Mouse (Mus musculus) midbrain, embryonic 12.5 days (tissue): Measurements from ENCODE around the gene Tnfrsf13c. TPM values are rescaled to one million over a fixed set of nuclear protein-coding genes. Genes with fewer than 3 reads are reported as not detected.
"Not testable (repeated sequence)": the region's sequence is repeated elsewhere in the genome, so short reads cannot be mapped to it uniquely, and the experiment has no call there.

Experiments
- ATAC-seq: fragments of 200-750 bp; cut with Nextera tagmentation; 2 replicates; pipeline ENCODE4 v1.8.0; 2017; ENCODE audit warnings: low read depth, moderate TSS enrichment, moderate library complexity; ENCODE audit not compliant: low FRiP score
- H3K27ac ChIP-seq: fragments of 300-500 bp; sonication (generic); replicated peaks from 2 replicates; pipeline ENCODE4 v1.5.1; 2016; ENCODE audit warnings: mild to moderate bottlenecking
- H3K27me3 ChIP-seq: fragments of 300-500 bp; sonication (generic); 2 replicates; pipeline ENCODE4 v1.6.1; 2016; ENCODE audit warnings: mild to moderate bottlenecking
- H3K36me3 ChIP-seq: fragments of 300-500 bp; sonication (generic); 2 replicates; pipeline ENCODE4 v1.6.1; 2016
- H3K4me1 ChIP-seq: fragments of 300-500 bp; sonication (generic); 2 replicates; pipeline ENCODE4 v1.6.1; 2016
- H3K4me2 ChIP-seq: fragments of 300-500 bp; sonication (generic); replicated peaks from 2 replicates; pipeline ENCODE4 v1.6.1; 2016; ENCODE audit warnings: mild to moderate bottlenecking, moderate library complexity
- H3K4me3 ChIP-seq: fragments of 300-500 bp; sonication (generic); 2 replicates; pipeline ENCODE4 v1.5.1; 2016; ENCODE audit warnings: mild to moderate bottlenecking
- H3K9ac ChIP-seq: fragments of 300-500 bp; sonication (generic); replicated peaks from 2 replicates; pipeline ENCODE4 v1.6.1; 2016; ENCODE audit warnings: mild to moderate bottlenecking, moderate library complexity
- H3K9me3 ChIP-seq: fragments of 300-500 bp; sonication (generic); 2 replicates; pipeline ENCODE4 v1.6.1; 2016; ENCODE audit warnings: mild to moderate bottlenecking
- WGBS: fragments of 180-500 bp; shearing (Covaris S2); methylation state at CpG from one replicate; pipeline ENCODE4 v1.1.7; 2016; 5-methylcytosine and 5-hydroxymethylcytosine counted together
- polyA plus RNA-seq: library from polyadenylated mRNA; unstranded; fragments of >200 nt; fragmentation: Nextera tagmentation; extraction: Ambion mirVana; gene quantifications from 2 replicates; pipeline ENCODE4 v1.2.1, GENCODE M21; 2016

The Tnfrsf13c gene
- polyA plus RNA-seq, 1 experiment from 2014 or later, result not detected

DNA sequence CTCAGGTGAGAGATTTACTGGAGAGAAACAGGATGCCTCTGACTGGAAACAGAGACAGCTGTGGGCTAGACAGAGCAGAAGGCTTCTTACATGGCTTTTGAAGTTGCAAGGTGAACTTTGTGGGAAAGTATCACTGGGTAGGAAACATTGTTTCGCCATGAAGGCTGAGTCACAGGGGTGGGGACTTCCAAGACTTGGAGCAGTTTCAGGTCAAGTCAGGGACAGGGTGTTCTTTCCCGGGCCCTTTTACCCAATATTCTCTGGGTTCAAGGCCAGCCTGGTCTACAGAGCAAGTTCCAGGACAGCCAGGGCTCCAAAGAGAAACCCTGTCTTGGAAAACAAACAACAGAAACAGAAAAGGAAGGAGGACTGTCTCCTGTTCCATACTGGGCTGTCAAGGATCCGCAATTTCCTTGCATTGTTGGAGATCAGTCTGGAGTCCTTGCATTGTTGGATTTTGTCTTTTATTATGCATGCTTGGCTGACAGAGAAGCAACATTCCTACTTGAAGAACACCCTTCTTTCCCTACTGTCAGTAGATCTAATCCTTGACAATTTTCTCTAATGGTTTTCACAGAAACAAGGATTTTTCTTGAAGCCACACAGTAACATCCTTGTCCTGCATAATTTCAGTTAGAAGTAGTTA lies 23.1 kb upstream of the Tnfrsf13c start:
- 78% methylated on average over 3 of the region's 3 CpGs for WGBS
- no peak overlapping the region for H3K4me3 ChIP-seq
- no peaks in the 10 kb centered on the region for H3K27me3 ChIP-seq
- H3K27ac ChIP-seq, result no peak overlapping the region
- H3K4me2 ChIP-seq, result no peak overlapping the region
- no peak for ATAC-seq
- peaks cover 6% of the 10 kb centered on the region for H3K4me1 ChIP-seq
- no peaks in the 10 kb centered on the region for H3K9me3 ChIP-seq
- H3K9ac ChIP-seq, result no peak overlapping the region
- no peaks in the 10 kb centered on the region for H3K36me3 ChIP-seq

DNA sequence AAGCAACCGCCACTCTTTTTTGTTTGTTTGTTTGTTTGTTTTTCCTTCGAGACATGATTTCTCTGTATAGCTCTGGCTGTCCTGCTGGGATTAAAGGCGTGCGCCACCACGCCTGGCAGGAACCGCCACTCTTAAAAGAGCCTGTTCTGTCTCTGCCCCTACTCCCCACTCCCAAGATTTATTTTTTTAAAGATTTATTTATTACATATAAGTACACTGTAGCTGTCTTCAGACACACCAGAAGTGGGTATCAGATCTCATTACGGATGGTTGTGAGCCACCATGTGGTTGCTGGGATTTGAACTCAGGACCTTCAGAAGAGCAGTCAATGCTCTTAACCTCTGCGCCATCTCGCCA lies 20.6 kb upstream of the Tnfrsf13c start:
- not testable (repeated sequence) for H3K4me1 ChIP-seq, ATAC-seq, H3K9me3 ChIP-seq, H3K27me3 ChIP-seq, H3K36me3 ChIP-seq
- 24% methylated on average over 9 of the region's 9 CpGs for WGBS
- H3K4me2 ChIP-seq, result peak overlapping the region; percentile 88
- peak overlapping the region; percentile 74 for H3K4me3 ChIP-seq
- H3K27ac ChIP-seq, result peak overlapping the region; percentile 88
- H3K9ac ChIP-seq, result peak overlapping the region; percentile 69

DNA sequence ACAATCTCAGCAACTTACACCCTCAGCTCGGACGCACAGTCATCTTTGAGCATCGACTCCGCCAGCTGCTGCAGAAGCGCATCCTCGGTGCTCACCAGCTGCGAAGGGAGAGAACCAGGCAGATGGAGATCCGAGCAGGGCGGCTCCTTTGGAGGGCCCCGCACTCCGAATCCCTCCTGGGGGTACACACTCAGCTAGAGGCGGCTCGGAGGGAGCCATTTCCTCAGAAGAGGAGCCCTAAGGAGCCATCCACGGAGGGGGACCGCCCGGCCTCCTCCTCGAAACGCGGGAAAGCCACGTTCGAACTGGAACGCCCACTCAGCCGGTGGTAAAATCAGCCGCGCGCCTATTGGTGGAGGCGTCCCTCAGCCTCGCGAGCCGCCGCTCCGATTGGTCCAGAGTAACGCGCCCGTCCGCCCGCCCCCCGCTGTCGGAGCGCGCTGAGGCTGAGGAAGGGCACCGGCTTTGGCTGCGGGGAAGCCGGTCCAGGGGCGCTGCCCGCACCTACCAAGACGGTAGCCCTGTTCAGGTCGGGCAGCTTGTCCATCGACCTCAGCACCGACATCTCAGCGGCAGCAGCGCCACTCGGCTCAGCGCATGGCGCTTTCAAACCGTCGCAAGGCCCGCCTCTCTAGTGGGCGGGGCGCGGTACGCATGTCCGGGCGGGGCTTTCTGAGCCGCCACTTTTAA lies 20.1 kb upstream of the Tnfrsf13c start, which contains the start of gene Cenpm:
TSS of gene Cenpm (minus strand) at position 634 of the 690 bp plus-strand sequence.
- peak within 1 kb of the TSS; percentile 88 for H3K4me2 ChIP-seq
- peak; percentile 97 for ATAC-seq
- no peaks in the 10 kb centered on the region for H3K27me3 ChIP-seq
- WGBS, result under 1% methylated on average over 65 of the region's 65 CpGs
- H3K4me1 ChIP-seq, result peaks cover 6% of the 10 kb centered on the region
- peak within 1 kb of the TSS; percentile 74 for H3K4me3 ChIP-seq
- no peaks in the 10 kb centered on the region for H3K9me3 ChIP-seq
- peak within 1 kb of the TSS; percentile 69 for H3K9ac ChIP-seq
- H3K27ac ChIP-seq, result peak within 1 kb of the TSS; percentile 88
- H3K36me3 ChIP-seq, result no peaks in the 10 kb centered on the region

DNA sequence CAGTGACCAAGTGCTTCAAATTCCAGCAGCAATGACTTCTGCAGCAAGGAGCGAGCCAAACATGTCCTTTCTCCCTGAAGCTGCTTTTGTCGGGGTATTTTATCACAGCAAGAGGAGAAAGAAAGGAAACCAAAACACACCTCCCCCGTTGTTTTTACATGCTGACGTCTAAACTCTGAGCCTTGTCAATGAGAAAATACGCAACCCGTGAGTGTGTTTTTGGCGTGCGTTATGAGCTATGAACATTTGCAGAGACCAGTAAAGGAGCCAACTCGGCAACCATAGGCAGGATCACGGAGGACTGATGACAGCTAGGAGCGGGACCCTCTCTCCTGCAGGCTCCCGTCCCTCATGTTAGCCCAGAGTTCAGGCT lies 19.6 kb upstream of the Tnfrsf13c start:
- Histone ChIP-seq H3K9ac (peak overlapping the region; percentile 69), H3K4me3 (peak overlapping the region; percentile 74), H3K9me3 (no peaks in the 10 kb centered on the region), H3K4me1 (peaks cover 6% of the 10 kb centered on the region), H3K36me3 (no peaks in the 10 kb centered on the region), H3K27ac (peak overlapping the region; percentile 46; the same call in 1 of the 2 replicates), H3K4me2 (peak overlapping the region; percentile 88), H3K27me3 (no peaks in the 10 kb centered on the region)
- 9% methylated on average over 12 of the region's 12 CpGs for WGBS
- no peak; the same call in 1 of the 2 replicates for ATAC-seq

DNA sequence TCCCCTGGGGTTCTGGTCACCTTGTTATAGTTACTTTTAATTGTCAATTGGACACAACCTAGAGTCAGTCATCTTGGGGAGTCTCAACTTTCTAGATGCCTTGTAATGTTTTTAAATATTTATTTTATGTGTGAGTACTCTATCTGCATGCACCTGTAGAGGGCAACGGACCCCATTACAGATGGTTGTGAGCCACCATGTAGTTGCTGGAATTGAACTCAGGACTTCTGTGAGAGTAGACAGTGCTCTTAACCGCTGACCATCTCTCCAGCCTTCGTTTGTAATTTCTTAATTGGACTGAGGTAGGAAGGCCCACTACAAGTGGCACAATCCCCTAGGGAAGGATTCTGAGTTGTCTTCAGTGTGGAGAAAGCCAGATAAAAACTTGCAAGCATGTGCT lies 19.1 kb upstream of the Tnfrsf13c start:
- Histone ChIP-seq H3K36me3 (0 out of 2 replicates have a peak, but pooled peaks cover 2% of the 10 kb centered on the region), H3K4me2 (peak overlapping the region; percentile 88), H3K4me3 (peak overlapping the region; percentile 74), H3K4me1 (peaks cover 6% of the 10 kb centered on the region), H3K9me3 (no peaks in the 10 kb centered on the region), H3K9ac (peak overlapping the region; percentile 69), H3K27ac (no peak overlapping the region), H3K27me3 (no peaks in the 10 kb centered on the region)
- ATAC-seq, result no peak
- 85% methylated on average over 3 of the region's 3 CpGs for WGBS

DNA sequence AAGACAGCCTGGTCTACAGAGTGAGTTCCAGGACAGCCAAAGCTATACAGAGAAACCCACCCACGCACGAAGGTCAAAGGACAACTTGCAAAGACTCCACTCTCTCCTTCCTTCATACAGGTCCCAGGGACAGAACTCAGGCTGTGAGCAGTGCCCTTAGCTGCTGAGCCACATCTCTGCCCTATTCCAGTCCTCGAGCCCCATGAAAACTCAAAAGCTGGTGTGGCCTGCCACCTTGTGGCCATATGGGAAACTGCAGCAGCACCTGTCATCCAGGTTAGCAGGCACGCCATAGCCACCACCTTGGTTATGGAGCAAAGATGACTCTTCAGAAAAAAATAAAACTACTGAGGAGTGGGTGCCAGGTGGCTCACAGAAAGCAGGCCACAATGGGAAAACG lies 12.4 kb upstream of the Tnfrsf13c start:
- Histone ChIP-seq H3K36me3 (0 out of 2 replicates have a peak, but pooled peaks cover 9% of the 10 kb centered on the region), H3K27me3 (no peaks in the 10 kb centered on the region), H3K27ac (no peak overlapping the region), H3K9ac (no peak overlapping the region), H3K9me3 (no peaks in the 10 kb centered on the region), H3K4me3 (no peak overlapping the region), H3K4me1 (no peaks in the 10 kb centered on the region), H3K4me2 (no peak overlapping the region)
- ATAC-seq, result peak; percentile 69; the same call in 1 of the 2 replicates
- WGBS, result 17% methylated on average over 5 of the region's 5 CpGs

DNA sequence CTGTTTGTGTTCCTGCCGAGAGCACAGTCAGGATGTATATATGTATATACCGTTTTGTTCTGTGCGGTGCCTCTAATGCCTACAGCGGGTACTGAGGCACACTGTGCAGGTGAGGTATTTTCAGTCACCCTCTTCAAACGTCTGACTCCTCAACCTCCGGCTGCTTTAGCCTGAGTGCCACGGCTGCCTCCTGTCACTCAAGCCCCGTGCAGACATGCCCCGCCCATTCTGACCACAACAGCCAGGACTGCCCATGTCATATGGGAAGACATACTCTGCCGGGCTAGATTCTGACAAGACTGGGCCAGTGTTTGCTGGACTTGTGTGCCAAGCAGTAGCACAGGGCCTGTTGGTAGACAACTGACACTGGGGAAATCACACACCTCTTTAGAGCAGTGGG lies 11.5 kb upstream of the Tnfrsf13c start:
- H3K9ac ChIP-seq, result no peak overlapping the region
- no peaks in the 10 kb centered on the region for H3K4me1 ChIP-seq
- no peak overlapping the region for H3K4me2 ChIP-seq
- H3K9me3 ChIP-seq, result no peaks in the 10 kb centered on the region
- 77% methylated on average over 10 of the region's 10 CpGs for WGBS
- no peak for ATAC-seq
- H3K4me3 ChIP-seq, result no peak overlapping the region
- no peak overlapping the region for H3K27ac ChIP-seq
- 0 out of 2 replicates have a peak, but pooled peaks cover 9% of the 10 kb centered on the region for H3K36me3 ChIP-seq
- no peaks in the 10 kb centered on the region for H3K27me3 ChIP-seq

DNA sequence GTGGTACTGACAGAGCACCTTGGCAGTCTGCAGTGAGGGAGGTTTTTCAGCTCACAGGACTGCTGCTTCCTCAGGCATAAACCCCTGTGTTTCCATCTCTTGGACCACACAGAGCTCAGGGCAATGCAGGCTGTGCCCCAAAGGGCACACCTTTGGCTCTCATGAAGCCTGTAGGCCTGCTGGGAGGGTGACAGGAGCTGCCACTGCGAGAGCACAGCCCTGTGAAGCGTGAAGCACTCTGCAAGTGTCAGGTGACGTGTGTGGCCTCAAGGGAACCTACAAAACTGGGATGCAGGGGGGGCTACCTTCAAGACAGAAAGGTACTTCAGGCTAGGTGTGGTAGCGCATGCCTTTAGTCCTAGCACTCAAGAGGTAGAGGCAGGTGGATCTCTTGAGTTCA lies 8.5 kb upstream of the Tnfrsf13c start:
- Histone ChIP-seq H3K4me2 (no peak overlapping the region), H3K4me3 (no peak overlapping the region), H3K27me3 (no peaks in the 10 kb centered on the region), H3K36me3 (0 out of 2 replicates have a peak, but pooled peaks cover 3% of the 10 kb centered on the region), H3K9me3 (no peaks in the 10 kb centered on the region), H3K9ac (no peak overlapping the region), H3K27ac (no peak overlapping the region), H3K4me1 (peaks cover 6% of the 10 kb centered on the region; the same call in 1 of the 2 replicates)
- no peak for ATAC-seq
- WGBS, result 77% methylated on average over 4 of the region's 4 CpGs

DNA sequence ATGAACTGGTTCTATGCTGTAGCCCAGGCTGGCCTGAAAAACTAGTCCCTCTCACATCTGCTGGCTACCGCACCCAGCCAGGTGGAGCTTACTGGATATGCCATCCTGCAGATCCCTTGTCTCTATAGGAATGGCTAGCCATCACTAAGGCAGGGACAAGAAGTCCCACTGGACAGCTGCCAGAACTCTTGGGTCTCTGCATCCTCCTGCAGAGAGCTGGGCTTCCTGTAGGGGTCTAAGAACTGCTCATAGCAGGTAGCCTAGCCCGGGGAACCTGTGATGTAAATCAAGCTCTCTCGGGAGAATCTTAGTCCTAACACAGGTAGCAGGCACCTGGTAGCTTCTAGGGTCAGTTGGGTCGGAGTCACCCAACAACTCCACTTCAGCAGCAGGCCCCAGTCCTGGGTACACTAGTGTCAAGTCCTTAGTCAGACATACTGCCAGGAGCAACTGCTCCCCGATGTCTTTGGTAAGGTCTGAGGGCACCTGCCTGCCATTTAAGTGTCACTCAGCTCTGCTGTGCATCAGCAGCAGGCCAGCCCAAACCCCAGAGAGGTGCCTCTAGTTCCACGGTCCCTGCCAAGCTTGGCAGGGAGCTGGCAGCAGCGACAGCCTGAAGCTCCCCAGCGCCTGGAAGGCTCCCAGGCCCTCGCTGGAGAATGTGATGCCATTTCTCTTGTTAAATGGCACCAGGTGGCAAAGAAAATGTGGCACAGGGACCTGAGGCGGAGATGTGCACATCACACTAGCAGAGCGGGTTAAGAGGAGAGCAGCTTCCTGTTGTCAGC lies 7.6 kb upstream of the Tnfrsf13c start:
- 0 out of 2 replicates have a peak, but pooled peaks cover 3% of the 10 kb centered on the region for H3K36me3 ChIP-seq
- H3K9me3 ChIP-seq, result no peaks in the 10 kb centered on the region
- no peak overlapping the region for H3K9ac ChIP-seq
- 72% methylated on average over 11 of the region's 11 CpGs for WGBS
- H3K4me1 ChIP-seq, result peaks cover 6% of the 10 kb centered on the region; the same call in 1 of the 2 replicates
- no peak overlapping the region for H3K4me3 ChIP-seq
- no peak overlapping the region for H3K27ac ChIP-seq
- no peak for ATAC-seq
- H3K27me3 ChIP-seq, result 0 out of 2 replicates have a peak, but pooled peaks cover under 1% of the 10 kb centered on the region
- H3K4me2 ChIP-seq, result no peak overlapping the region

DNA sequence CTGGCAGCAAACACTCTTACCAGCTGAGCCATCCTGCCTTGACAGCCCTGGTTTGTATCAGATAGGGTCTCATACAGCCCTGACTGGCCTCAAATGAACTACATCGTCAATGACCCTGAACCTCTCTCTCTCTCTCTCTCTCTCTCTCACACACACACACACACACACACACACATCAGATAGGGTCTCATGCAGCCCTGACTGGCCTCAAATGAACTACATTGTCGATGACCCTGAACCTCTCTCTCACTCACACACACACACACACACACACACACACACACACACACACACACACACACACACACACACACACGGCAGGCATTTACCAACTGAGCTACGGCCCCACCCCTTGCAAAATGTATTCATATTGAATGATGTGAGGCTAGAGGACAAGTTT lies 6.9 kb upstream of the Tnfrsf13c start:
- ATAC-seq, result no peak
- peaks cover 7% of the 10 kb centered on the region; the same call in 1 of the 2 replicates for H3K27me3 ChIP-seq
- H3K9me3 ChIP-seq, result no peaks in the 10 kb centered on the region
- peaks cover 6% of the 10 kb centered on the region; the same call in 1 of the 2 replicates for H3K4me1 ChIP-seq
- no peak overlapping the region for H3K4me2 ChIP-seq
- no peak overlapping the region for H3K9ac ChIP-seq
- no peak overlapping the region for H3K4me3 ChIP-seq
- 88% methylated on average over 4 of the region's 4 CpGs for WGBS
- 0 out of 2 replicates have a peak, but pooled peaks cover 3% of the 10 kb centered on the region for H3K36me3 ChIP-seq
- no peak overlapping the region for H3K27ac ChIP-seq

DNA sequence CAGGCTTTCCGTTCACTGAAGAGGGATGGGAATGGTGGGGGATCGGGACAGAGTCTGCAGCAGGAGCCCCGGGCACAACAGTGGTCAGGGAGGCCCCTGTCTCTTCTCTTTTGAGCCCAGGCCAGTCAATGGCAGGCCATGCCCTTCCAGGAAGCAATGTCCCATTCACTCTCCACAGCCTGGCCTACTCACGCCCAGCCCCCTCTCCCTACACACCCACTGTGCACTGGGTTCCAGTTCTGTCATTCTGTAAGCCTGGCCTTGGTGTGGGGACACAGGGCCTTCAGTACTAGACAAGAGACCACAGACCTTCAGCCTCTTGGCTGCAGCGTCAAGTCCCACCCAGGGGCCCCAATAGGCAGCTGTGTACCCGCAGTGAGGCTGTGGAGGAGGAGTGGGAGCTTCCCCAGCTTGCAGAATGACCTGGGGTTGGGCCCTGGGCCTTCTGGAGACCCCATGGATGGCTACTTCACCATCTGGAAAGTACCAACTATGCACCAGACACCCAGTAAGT lies 6.0 kb upstream of the Tnfrsf13c start:
- Histone ChIP-seq H3K4me1 (peaks cover 6% of the 10 kb centered on the region; the same call in 1 of the 2 replicates), H3K4me2 (no peak overlapping the region), H3K9ac (no peak overlapping the region), H3K27ac (no peak overlapping the region), H3K4me3 (no peak overlapping the region), H3K9me3 (no peaks in the 10 kb centered on the region), H3K36me3 (0 out of 2 replicates have a peak, but pooled peaks cover 3% of the 10 kb centered on the region), H3K27me3 (peaks cover 17% of the 10 kb centered on the region)
- no peak for ATAC-seq
- WGBS, result 77% methylated on average over 6 of the region's 6 CpGs
